Mouse (Mus musculus) cerebellum, adult 2 months (tissue): ENCODE results near the gene Slc6a12. TPM values are rescaled to one million over a fixed set of nuclear protein-coding genes. Genes with fewer than 3 reads are reported as not detected.

Experiments used
- DNase-seq, 2 experiments: peaks; one replicate each; pipeline ENCODE4 v3.0.0; 2021
- H3K27ac ChIP-seq: fragments of 200-500 bp; 2 replicates; pipeline ENCODE4 v1.5.1; 2012; ENCODE audit warnings: low read length, control low read depth, inconsistent platforms; ENCODE audit not compliant: insufficient read depth
- H3K27me3 ChIP-seq: fragments of 200-500 bp; 2 replicates; pipeline ENCODE4 v1.6.1; 2012; ENCODE audit warnings: inconsistent platforms, mild to moderate bottlenecking, low read length, moderate library complexity; ENCODE audit not compliant: control insufficient read depth, insufficient read depth
- H3K4me1 ChIP-seq: fragments of 200-500 bp; 2 replicates; pipeline ENCODE4 v1.6.1; 2011; ENCODE audit warnings: low read length; ENCODE audit not compliant: control insufficient read depth, insufficient read depth
- H3K4me3 ChIP-seq: fragments of 200-500 bp; replicated peaks from 2 replicates; pipeline ENCODE3; 2011; ENCODE audit warnings: mild to moderate bottlenecking, low read depth, low read length, control low read depth; ENCODE audit not compliant: insufficient read depth
- CTCF ChIP-seq: fragments of 200-500 bp; IDR thresholded peaks from 2 replicates; pipeline ENCODE4 v1.5.1; 2011; ENCODE audit warnings: low read depth, mild to moderate bottlenecking, control low read depth, low read length, moderate library complexity, borderline replicate concordance; ENCODE audit not compliant: insufficient read depth
- POLR2A ChIP-seq: fragments of 200-500 bp; IDR thresholded peaks from 2 replicates; pipeline ENCODE4 v1.6.1; 2011; ENCODE audit warnings: low read length, control low read depth, borderline replicate concordance; ENCODE audit not compliant: insufficient read depth
- WGBS: fragments of 180-500 bp; shearing (Covaris S2); methylation state at CpG from one replicate; pipeline ENCODE4 v1.1.7; 2018; 5-methylcytosine and 5-hydroxymethylcytosine counted together
- polyA plus RNA-seq: library from polyadenylated mRNA; depleted of rRNA; stranded (reverse); fragments of >200 nt; gene quantifications from 2 replicates; pipeline ENCODE4 v1.2.3, GENCODE M21; 2012; rRNA removed

The Slc6a12 gene
- 5.6 and 7.5 TPM in 2 replicates for polyA plus RNA-seq

GRCm38 (mm10) chr6:121343026-121343770 lies at the start of gene Slc6a12:
Slc6a12 (plus strand) TSS chr6:121343076.
- no peaks in the 10 kb centered on the region; the same call in 1 of the 2 replicates for H3K27me3 ChIP-seq
- peak in 1 of 2 experiments; percentile 18 for DNase-seq
- H3K4me1 ChIP-seq: no peaks in the 10 kb centered on the region
- H3K4me3 ChIP-seq: no peak within 1 kb of the TSS
- TF ChIP-seq CTCF (no peak), POLR2A (no peak)
- H3K27ac ChIP-seq: no peak within 1 kb of the TSS
- 76% methylated on average over 15 of the region's 15 CpGs for WGBS

GRCm38 (mm10) chr6:121299317-121299716 lies 43.6 kb upstream of the Slc6a12 start:
- no peak for TF ChIP-seq CTCF
- no peak for TF ChIP-seq POLR2A
- no peak for DNase-seq
- no peak overlapping the region for H3K4me3 ChIP-seq
- H3K4me1 ChIP-seq: no peaks in the 10 kb centered on the region
- H3K27me3 ChIP-seq: no peaks in the 10 kb centered on the region
- H3K27ac ChIP-seq: no peak overlapping the region
- WGBS: 15% methylated on average over 7 of the region's 7 CpGs

- 10% methylated on average over 11 of the region's 11 CpGs for WGBS
- Histone ChIP-seq H3K27ac (no peak within 1 kb of the TSS), H3K4me1 (no peaks in the 10 kb centered on the region)
Observed at GRCm38 (mm10) chr6:121299954-121300353, 42.9 kb upstream of the Slc6a12 start, which contains the start of gene Slc6a13. Slc6a13 (plus strand) TSS chr6:121300227.

GRCm38 (mm10) chr6:121300504-121300903 lies 42.4 kb upstream of the Slc6a12 start:
- WGBS: 72% methylated on average over 9 of the region's 9 CpGs
- TF ChIP-seq CTCF (no peak), POLR2A (no peak)

More at GRCm38 (mm10) chr6:121299954-121300353, 42.9 kb upstream of the Slc6a12 start, which contains the start of gene Slc6a13:
- Histone ChIP-seq H3K4me3 (no peak within 1 kb of the TSS), H3K27me3 (no peaks in the 10 kb centered on the region)
- no peak for DNase-seq
- no peak for TF ChIP-seq POLR2A
- no peak for TF ChIP-seq CTCF

GRCm38 (mm10) chr6:121303466-121304220 lies 39.2 kb upstream of the Slc6a12 start:
- Histone ChIP-seq H3K27me3 (no peaks in the 10 kb centered on the region), H3K4me3 (no peak overlapping the region), H3K4me1 (no peaks in the 10 kb centered on the region), H3K27ac (no peak overlapping the region)
- WGBS: 61% methylated on average over 10 of the region's 10 CpGs
- TF ChIP-seq POLR2A (no peak), CTCF (no peak)
- no peak for DNase-seq

More at GRCm38 (mm10) chr6:121300504-121300903, 42.4 kb upstream of the Slc6a12 start:
- no peak for DNase-seq
- Histone ChIP-seq H3K4me3 (no peak overlapping the region), H3K4me1 (no peaks in the 10 kb centered on the region), H3K27ac (no peak overlapping the region), H3K27me3 (no peaks in the 10 kb centered on the region)

GRCm38 (mm10) chr6:121304630-121305029 lies 38.2 kb upstream of the Slc6a12 start:
- Histone ChIP-seq H3K27ac (no peak overlapping the region), H3K4me3 (no peak overlapping the region), H3K4me1 (no peaks in the 10 kb centered on the region), H3K27me3 (no peaks in the 10 kb centered on the region)
- TF ChIP-seq CTCF: no peak
- no peak for TF ChIP-seq POLR2A
- no peak for DNase-seq
- WGBS: 85% methylated on average over 9 of the region's 9 CpGs

- 73% methylated on average over 3 of the region's 3 CpGs for WGBS
- Histone ChIP-seq H3K4me1 (no peaks in the 10 kb centered on the region), H3K4me3 (no peak overlapping the region), H3K27ac (no peak overlapping the region), H3K27me3 (no peaks in the 10 kb centered on the region)
- TF ChIP-seq CTCF (no peak), POLR2A (no peak)
- no peak for DNase-seq
Observed at GRCm38 (mm10) chr6:121305571-121305970, 37.3 kb upstream of the Slc6a12 start.

GRCm38 (mm10) chr6:121310984-121311383 lies 31.9 kb upstream of the Slc6a12 start:
- Histone ChIP-seq H3K27ac (no peak overlapping the region), H3K4me1 (no peaks in the 10 kb centered on the region), H3K4me3 (no peak overlapping the region), H3K27me3 (no peaks in the 10 kb centered on the region; the same call in 1 of the 2 replicates)
- no peak for DNase-seq
- WGBS: 90% methylated on average over 6 of the region's 6 CpGs
- TF ChIP-seq POLR2A: no peak
- no peak for TF ChIP-seq CTCF
